Mouse (Mus musculus) embryonic fibroblast, embryonic 13.5 days (primary cell): ENCODE results near the gene Kif26b. TPM values are rescaled to one million over a fixed set of nuclear protein-coding genes. Genes with fewer than 3 reads are reported as not detected.

Source experiments
- H3K27ac ChIP-seq: 2 replicates; pipeline ENCODE4 v1.5.1; 2012; ENCODE audit warnings: low read length, control low read depth, inconsistent platforms; ENCODE audit not compliant: insufficient read depth
- H3K4me1 ChIP-seq: 2 replicates; pipeline ENCODE4 v1.6.1; 2011; ENCODE audit warnings: low read length; ENCODE audit not compliant: control insufficient read depth, insufficient read depth
- H3K4me3 ChIP-seq: 2 replicates; pipeline ENCODE4 v1.5.1; 2011; ENCODE audit warnings: mild to moderate bottlenecking, control low read depth, low read length; ENCODE audit not compliant: insufficient read depth
- CTCF ChIP-seq: IDR thresholded peaks from 2 replicates; pipeline ENCODE4 v1.5.1; 2011; ENCODE audit warnings: mild to moderate bottlenecking, control low read depth, low read length, moderate library complexity, borderline replicate concordance; ENCODE audit not compliant: insufficient read depth
- POLR2A ChIP-seq: IDR thresholded peaks from 2 replicates; pipeline ENCODE4 v1.6.1; 2011; ENCODE audit warnings: low read depth, mild to moderate bottlenecking, control low read depth, low read length, moderate library complexity
- polyA plus RNA-seq: library from polyadenylated mRNA; stranded (reverse); fragments of >200 nt; gene quantifications from 2 replicates; pipeline ENCODE4 v1.2.4, GENCODE M21; 2011; ENCODE audit warnings: low read depth; ENCODE audit not compliant: missing spikeins, insufficient read length

Gene Kif26b
- polyA plus RNA-seq, 1 experiment: 61.3 TPM

GRCm38 (mm10) chr1:178792726-178793125 lies 263.8 kb downstream of the Kif26b start:
- Histone ChIP-seq H3K4me1 (peaks cover 17% of the 10 kb centered on the region), H3K27ac (no peak overlapping the region), H3K4me3 (no peak overlapping the region)
- TF ChIP-seq CTCF (no peak), POLR2A (no peak)

GRCm38 (mm10) chr1:178794866-178795265 lies 265.9 kb downstream of the Kif26b start:
- Histone ChIP-seq H3K4me3 (no peak overlapping the region), H3K4me1 (peaks cover 15% of the 10 kb centered on the region), H3K27ac (no peak overlapping the region)
- TF ChIP-seq POLR2A: no peak
- no peak for TF ChIP-seq CTCF

GRCm38 (mm10) chr1:178797388-178797787 lies 268.5 kb downstream of the Kif26b start:
- Histone ChIP-seq H3K27ac (no peak overlapping the region), H3K4me3 (no peak overlapping the region), H3K4me1 (no peaks in the 10 kb centered on the region; the same call in 1 of the 2 replicates)
- TF ChIP-seq CTCF: no peak
- no peak for TF ChIP-seq POLR2A

- Histone ChIP-seq H3K4me1 (no peaks in the 10 kb centered on the region; the same call in 1 of the 2 replicates), H3K27ac (no peak overlapping the region), H3K4me3 (no peak overlapping the region)
- TF ChIP-seq POLR2A (no peak), CTCF (no peak)
Observed at GRCm38 (mm10) chr1:178798333-178798732, 269.4 kb downstream of the Kif26b start.

- Histone ChIP-seq H3K4me3 (no peak overlapping the region), H3K4me1 (no peaks in the 10 kb centered on the region; the same call in 1 of the 2 replicates), H3K27ac (no peak overlapping the region)
- TF ChIP-seq POLR2A (no peak), CTCF (no peak)
Observed at GRCm38 (mm10) chr1:178798886-178799285, 270.0 kb downstream of the Kif26b start.

GRCm38 (mm10) chr1:178799836-178800552 lies 271.1 kb downstream of the Kif26b start:
- Histone ChIP-seq H3K27ac (no peak overlapping the region), H3K4me1 (no peaks in the 10 kb centered on the region; the same call in 1 of the 2 replicates), H3K4me3 (no peak overlapping the region)
- TF ChIP-seq POLR2A (no peak), CTCF (no peak)

- Histone ChIP-seq H3K27ac (no peak overlapping the region), H3K4me1 (no peaks in the 10 kb centered on the region; the same call in 1 of the 2 replicates), H3K4me3 (no peak overlapping the region)
- TF ChIP-seq POLR2A (no peak), CTCF (no peak)
Observed at GRCm38 (mm10) chr1:178803155-178803554, 274.2 kb downstream of the Kif26b start.

- TF ChIP-seq POLR2A: no peak
- no peak for TF ChIP-seq CTCF
- Histone ChIP-seq H3K27ac (no peak overlapping the region), H3K4me3 (no peak overlapping the region), H3K4me1 (no peaks in the 10 kb centered on the region)
Observed at GRCm38 (mm10) chr1:178817476-178817875, 288.6 kb downstream of the Kif26b start.

- H3K4me1 ChIP-seq: no peaks in the 10 kb centered on the region
- no peak overlapping the region for H3K4me3 ChIP-seq
- TF ChIP-seq POLR2A (no peak), CTCF (no peak)
- no peak overlapping the region for H3K27ac ChIP-seq
Observed at GRCm38 (mm10) chr1:178819060-178819459, 290.1 kb downstream of the Kif26b start.

GRCm38 (mm10) chr1:178820079-178820478 lies 291.2 kb downstream of the Kif26b start:
- Histone ChIP-seq H3K27ac (no peak overlapping the region), H3K4me1 (no peaks in the 10 kb centered on the region), H3K4me3 (no peak overlapping the region)
- TF ChIP-seq POLR2A (no peak), CTCF (no peak)
